Mouse (Mus musculus) hindbrain, embryonic 15.5 days (tissue): ENCODE results near the gene Slc17a2. TPM values are rescaled to one million over a fixed set of nuclear protein-coding genes. Genes with fewer than 3 reads are reported as not detected.

Experiments
- ATAC-seq: fragments of 200-750 bp; cut with Nextera tagmentation; 2 replicates; pipeline ENCODE4 v1.8.0; 2017; ENCODE audit warnings: low read depth, moderate number of reproducible peaks, moderate TSS enrichment; ENCODE audit not compliant: low FRiP score
- H3K27ac ChIP-seq: fragments of 300-500 bp; sonication (generic); replicated peaks from 2 replicates; pipeline ENCODE4 v1.5.1; 2015; ENCODE audit warnings: mild to moderate bottlenecking, inconsistent platforms
- H3K27me3 ChIP-seq: fragments of 300-500 bp; sonication (generic); 2 replicates; pipeline ENCODE4 v1.6.1; 2015; ENCODE audit warnings: control low read depth, inconsistent platforms
- H3K36me3 ChIP-seq: fragments of 300-500 bp; sonication (generic); 2 replicates; pipeline ENCODE4 v1.6.1; 2015; ENCODE audit warnings: control low read depth, inconsistent platforms
- H3K4me1 ChIP-seq: fragments of 300-500 bp; sonication (generic); replicated peaks from 2 replicates; pipeline ENCODE4 v1.6.1; 2015; ENCODE audit warnings: control low read depth, inconsistent platforms
- H3K4me2 ChIP-seq: fragments of 300-500 bp; sonication (generic); 2 replicates; pipeline ENCODE4 v1.6.1; 2015; ENCODE audit warnings: moderate library complexity, mild to moderate bottlenecking, inconsistent platforms
- H3K4me3 ChIP-seq: fragments of 300-500 bp; sonication (generic); 2 replicates; pipeline ENCODE4 v1.5.1; 2015; ENCODE audit warnings: mild to moderate bottlenecking, inconsistent platforms
- H3K9ac ChIP-seq: fragments of 300-500 bp; sonication (generic); 2 replicates; pipeline ENCODE4 v1.6.1; 2015; ENCODE audit warnings: inconsistent platforms
- H3K9me3 ChIP-seq: fragments of 300-500 bp; sonication (generic); 2 replicates; pipeline ENCODE4 v1.6.1; 2016; ENCODE audit warnings: control low read depth, inconsistent platforms
- WGBS: fragments of 180-500 bp; shearing (Covaris S2); methylation state at CpG from one replicate; pipeline ENCODE4 v1.1.7; 2015; 5-methylcytosine and 5-hydroxymethylcytosine counted together
- polyA plus RNA-seq: library from polyadenylated mRNA; unstranded; fragments of >200 nt; fragmentation: Nextera tagmentation; extraction: Ambion mirVana; gene quantifications from 2 replicates; pipeline ENCODE4 v1.2.1, GENCODE M21; 2015

Slc17a2 gene
- polyA plus RNA-seq, 1 experiment from 2014 or later, result not detected

DNA sequence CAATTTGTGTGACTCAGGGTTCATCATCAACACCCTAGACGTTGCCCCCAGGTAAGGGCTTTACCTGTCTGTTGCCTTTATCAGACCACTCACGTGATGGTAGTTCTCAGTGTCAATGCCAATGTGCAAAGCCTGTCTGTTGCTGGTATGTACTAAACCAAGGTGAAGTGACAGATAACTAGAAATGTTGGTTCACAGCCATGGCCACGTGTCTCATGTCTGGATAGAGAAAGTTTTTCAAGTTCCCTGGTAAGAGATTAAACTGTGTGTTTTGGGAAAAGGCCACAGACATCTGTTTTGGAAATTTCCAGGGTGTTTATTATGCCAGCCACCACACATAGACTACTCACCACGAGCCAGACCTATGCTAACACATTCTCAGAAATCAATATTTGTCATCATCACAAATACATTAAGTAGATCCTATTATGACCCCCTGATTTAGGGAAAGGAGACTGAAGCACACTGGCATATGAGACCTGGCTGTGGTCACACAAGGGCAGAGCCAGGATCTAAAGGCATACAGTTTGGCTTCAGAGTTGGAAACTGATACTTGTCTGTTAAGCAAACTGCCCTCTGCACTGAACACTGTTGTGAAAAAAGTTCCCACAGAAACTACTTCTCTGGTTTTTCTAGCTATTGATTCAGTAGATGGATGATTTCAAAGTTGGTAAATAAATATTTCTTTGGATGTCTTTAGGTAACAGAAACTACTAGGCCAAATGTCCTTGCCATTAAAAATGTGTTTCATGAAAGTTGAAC, 13.6 kb downstream of the Slc17a2 start:
- no peak overlapping the region for H3K9ac ChIP-seq
- no peak overlapping the region for H3K4me2 ChIP-seq
- H3K4me3 ChIP-seq, result no peak overlapping the region
- ATAC-seq, result no peak
- H3K27ac ChIP-seq, result no peak overlapping the region
- H3K4me1 ChIP-seq, result no peaks in the 10 kb centered on the region
- WGBS, result 68% methylated on average over 4 of the region's 4 CpGs
- no peaks in the 10 kb centered on the region for H3K9me3 ChIP-seq
- H3K36me3 ChIP-seq, result no peaks in the 10 kb centered on the region
- H3K27me3 ChIP-seq, result no peaks in the 10 kb centered on the region

DNA sequence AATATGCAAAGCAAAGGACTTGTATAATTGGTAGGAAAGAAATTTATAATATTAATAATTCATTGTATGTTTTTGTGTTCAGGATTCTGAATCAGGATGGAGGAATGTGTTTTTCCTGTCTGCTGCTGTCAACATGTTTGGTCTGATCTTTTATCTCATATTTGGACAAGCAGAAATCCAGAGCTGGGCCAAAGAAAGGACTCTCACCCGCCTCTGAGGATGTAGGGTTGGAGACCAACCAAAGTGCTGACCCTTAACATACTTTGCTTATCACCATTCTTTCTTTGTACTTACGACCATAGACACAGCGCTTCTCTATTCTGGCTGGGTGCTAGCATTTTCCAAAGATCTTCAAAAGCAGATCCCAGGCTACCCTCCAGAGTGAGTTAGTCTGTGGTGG, 15.4 kb downstream of the Slc17a2 start:
- no peak overlapping the region for H3K4me2 ChIP-seq

GRCm38 (mm10) chr13:23826606-23827005, 19.8 kb downstream of the Slc17a2 start:
- no peak overlapping the region for H3K4me2 ChIP-seq
- no peaks in the 10 kb centered on the region for H3K27me3 ChIP-seq
- H3K9ac ChIP-seq, result no peak overlapping the region
- no peak for ATAC-seq
- H3K9me3 ChIP-seq, result no peaks in the 10 kb centered on the region
- H3K4me1 ChIP-seq, result no peaks in the 10 kb centered on the region
- H3K4me3 ChIP-seq, result no peak overlapping the region
- no peaks in the 10 kb centered on the region for H3K36me3 ChIP-seq
- WGBS, result 67% methylated on average over 3 of the region's 3 CpGs
- no peak overlapping the region for H3K27ac ChIP-seq

More for the DNA sequence above, 15.4 kb downstream of the Slc17a2 start:
- H3K36me3 ChIP-seq, result no peaks in the 10 kb centered on the region
- 87% methylated on average over 3 of the region's 3 CpGs for WGBS
- no peaks in the 10 kb centered on the region for H3K27me3 ChIP-seq
- H3K4me1 ChIP-seq, result no peaks in the 10 kb centered on the region
- no peak overlapping the region for H3K9ac ChIP-seq
- H3K9me3 ChIP-seq, result no peaks in the 10 kb centered on the region
- no peak overlapping the region for H3K27ac ChIP-seq
- H3K4me3 ChIP-seq, result no peak overlapping the region
- no peak for ATAC-seq

- H3K27ac ChIP-seq, result no peak overlapping the region
- no peak overlapping the region for H3K4me2 ChIP-seq
- H3K9ac ChIP-seq, result no peak overlapping the region
- H3K36me3 ChIP-seq, result no peaks in the 10 kb centered on the region
- no peaks in the 10 kb centered on the region for H3K9me3 ChIP-seq
- ATAC-seq, result no peak
- H3K4me1 ChIP-seq, result no peaks in the 10 kb centered on the region
- H3K27me3 ChIP-seq, result no peaks in the 10 kb centered on the region
- no peak overlapping the region for H3K4me3 ChIP-seq
- WGBS, result 12% methylated on average over 6 of the region's 6 CpGs
These were observed 26.3 kb downstream of the Slc17a2 start for GRCm38 (mm10) chr13:23833053-23833452.

GRCm38 (mm10) chr13:23834836-23835235, 28.0 kb downstream of the Slc17a2 start:
- 88% methylated on average over 5 of the region's 5 CpGs for WGBS

DNA sequence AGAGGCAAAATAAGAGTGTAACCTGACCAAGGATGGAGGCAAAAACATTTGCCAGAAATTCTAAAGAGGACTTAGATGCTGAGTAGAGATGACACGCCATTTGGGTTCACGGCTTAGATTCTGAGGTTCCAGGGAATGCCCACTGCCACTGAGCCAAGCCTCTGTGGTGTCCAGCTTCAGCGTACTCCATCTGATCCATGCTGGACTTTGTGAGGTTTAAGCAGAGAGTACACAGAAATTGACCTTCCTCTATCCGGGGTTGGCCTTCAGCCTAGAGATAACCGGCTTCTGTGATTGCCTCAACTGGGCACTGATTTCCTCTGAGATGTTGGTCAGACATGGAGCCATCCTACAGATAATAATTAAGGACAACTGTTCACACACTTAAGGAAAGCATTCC, 29.8 kb downstream of the Slc17a2 start:
- Histone ChIP-seq H3K4me2 (no peak overlapping the region), H3K9me3 (no peaks in the 10 kb centered on the region), H3K27ac (no peak overlapping the region), H3K9ac (no peak overlapping the region), H3K27me3 (no peaks in the 10 kb centered on the region), H3K4me3 (no peak overlapping the region), H3K4me1 (no peaks in the 10 kb centered on the region), H3K36me3 (no peaks in the 10 kb centered on the region)
- WGBS, result 95% methylated on average over 5 of the region's 5 CpGs
- no peak for ATAC-seq

More at GRCm38 (mm10) chr13:23834836-23835235, 28.0 kb downstream of the Slc17a2 start:
- Histone ChIP-seq H3K9me3 (no peaks in the 10 kb centered on the region), H3K9ac (no peak overlapping the region), H3K36me3 (no peaks in the 10 kb centered on the region), H3K27me3 (no peaks in the 10 kb centered on the region), H3K27ac (no peak overlapping the region), H3K4me2 (no peak overlapping the region), H3K4me3 (no peak overlapping the region), H3K4me1 (no peaks in the 10 kb centered on the region)
- no peak for ATAC-seq

GRCm38 (mm10) chr13:23839308-23839707, 32.5 kb downstream of the Slc17a2 start, which contains the start of gene Slc17a3:
Gene Slc17a3, plus strand, starts transcription at chr13:23839434.
- Histone ChIP-seq H3K36me3 (no peaks in the 10 kb centered on the region), H3K4me1 (no peaks in the 10 kb centered on the region), H3K27ac (no peak within 1 kb of the TSS), H3K27me3 (no peaks in the 10 kb centered on the region), H3K4me2 (no peak within 1 kb of the TSS), H3K9me3 (no peaks in the 10 kb centered on the region), H3K9ac (no peak within 1 kb of the TSS), H3K4me3 (no peak within 1 kb of the TSS)
- ATAC-seq, result no peak
- 77% methylated on average over 2 of the region's 2 CpGs for WGBS

- Histone ChIP-seq H3K4me3 (no peak overlapping the region), H3K27me3 (no peaks in the 10 kb centered on the region), H3K4me2 (no peak overlapping the region), H3K9ac (no peak overlapping the region), H3K36me3 (no peaks in the 10 kb centered on the region), H3K9me3 (no peaks in the 10 kb centered on the region), H3K27ac (no peak overlapping the region), H3K4me1 (no peaks in the 10 kb centered on the region)
- ATAC-seq, result no peak
- WGBS, result 79% methylated on average over 4 of the region's 4 CpGs
These were observed 39.1 kb downstream of the Slc17a2 start for GRCm38 (mm10) chr13:23845851-23846250.

GRCm38 (mm10) chr13:23849299-23849698, 42.5 kb downstream of the Slc17a2 start:
- Histone ChIP-seq H3K4me3 (no peak overlapping the region), H3K27ac (no peak overlapping the region), H3K36me3 (no peaks in the 10 kb centered on the region), H3K4me1 (no peaks in the 10 kb centered on the region), H3K4me2 (no peak overlapping the region), H3K27me3 (no peaks in the 10 kb centered on the region), H3K9me3 (no peaks in the 10 kb centered on the region), H3K9ac (no peak overlapping the region)
- 91% methylated on average over 2 of the region's 2 CpGs for WGBS
- no peak for ATAC-seq

DNA sequence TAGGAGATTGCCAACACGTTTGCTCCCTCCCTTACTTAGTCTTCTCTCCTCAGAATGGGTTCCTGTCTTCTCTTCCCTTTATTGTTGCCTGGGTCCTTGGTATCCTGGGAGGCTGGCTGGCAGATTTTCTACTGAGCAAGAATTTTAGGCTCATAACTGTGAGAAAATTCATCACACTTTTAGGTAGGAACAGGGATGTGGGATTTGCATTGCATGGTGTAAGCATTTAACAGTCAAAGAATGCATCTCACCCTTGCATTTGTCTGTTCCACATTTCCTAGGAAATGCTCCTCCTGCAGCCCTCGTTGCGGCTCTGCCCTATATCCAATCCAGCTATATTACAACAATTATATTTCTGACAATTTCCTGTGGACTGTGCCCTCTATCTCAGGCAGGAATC, 49.6 kb downstream of the Slc17a2 start:
- Histone ChIP-seq H3K36me3 (no peaks in the 10 kb centered on the region), H3K27me3 (no peaks in the 10 kb centered on the region), H3K27ac (no peak overlapping the region), H3K9ac (no peak overlapping the region), H3K4me3 (no peak overlapping the region), H3K9me3 (no peaks in the 10 kb centered on the region), H3K4me1 (no peaks in the 10 kb centered on the region), H3K4me2 (no peak overlapping the region)
- WGBS, result 62% methylated on average over 3 of the region's 3 CpGs
- ATAC-seq, result no peak

DNA sequence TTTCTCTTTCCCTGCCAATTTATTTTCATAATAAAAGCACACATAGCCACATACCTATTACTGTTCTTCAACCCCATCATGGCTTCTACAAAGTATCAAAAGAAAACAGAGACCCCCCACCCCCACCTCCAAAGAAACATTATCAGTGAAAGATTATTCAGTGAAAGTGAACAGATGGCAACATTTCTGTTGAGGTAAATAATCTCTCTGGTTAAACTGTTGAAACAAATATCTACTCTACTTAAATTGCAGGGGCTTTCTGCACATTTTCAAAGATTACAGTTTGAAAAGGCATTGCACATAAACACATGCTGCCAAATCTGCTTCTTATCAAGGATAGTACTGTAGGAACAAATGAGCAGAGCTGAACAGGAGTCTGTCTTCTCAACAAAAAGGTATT, 55.0 kb downstream of the Slc17a2 start:
- Histone ChIP-seq H3K9me3 (no peaks in the 10 kb centered on the region), H3K27ac (no peak overlapping the region), H3K4me3 (no peak overlapping the region), H3K9ac (no peak overlapping the region), H3K36me3 (no peaks in the 10 kb centered on the region), H3K4me1 (no peaks in the 10 kb centered on the region), H3K27me3 (no peaks in the 10 kb centered on the region), H3K4me2 (no peak overlapping the region)
- ATAC-seq, result no peak

- Histone ChIP-seq H3K4me2 (no peak overlapping the region), H3K4me3 (no peak overlapping the region), H3K36me3 (no peaks in the 10 kb centered on the region), H3K9me3 (no peaks in the 10 kb centered on the region), H3K4me1 (no peaks in the 10 kb centered on the region), H3K27me3 (no peaks in the 10 kb centered on the region), H3K9ac (no peak overlapping the region), H3K27ac (no peak overlapping the region)
- 73% methylated on average over 9 of the region's 9 CpGs for WGBS
- ATAC-seq, result no peak
These were observed 57.9 kb downstream of the Slc17a2 start for GRCm38 (mm10) chr13:23864711-23865110.
